Mouse (Mus musculus) cerebellum, adult 2 months (tissue): ENCODE measurements around the gene Alg1. TPM values are rescaled to one million over a fixed set of nuclear protein-coding genes. Genes with fewer than 3 reads are reported as not detected.
"Not testable (repeated sequence)": the region's sequence is repeated elsewhere in the genome, so short reads cannot be mapped to it uniquely, and the experiment has no call there.

Experiments
- DNase-seq, 2 experiments: peaks; one replicate each; pipeline ENCODE4 v3.0.0; 2021
- H3K27ac ChIP-seq: fragments of 200-500 bp; 2 replicates; pipeline ENCODE4 v1.5.1; 2012; ENCODE audit warnings: low read length, control low read depth, inconsistent platforms; ENCODE audit not compliant: insufficient read depth
- H3K27me3 ChIP-seq: fragments of 200-500 bp; 2 replicates; pipeline ENCODE4 v1.6.1; 2012; ENCODE audit warnings: inconsistent platforms, mild to moderate bottlenecking, low read length, moderate library complexity; ENCODE audit not compliant: control insufficient read depth, insufficient read depth
- H3K4me1 ChIP-seq: fragments of 200-500 bp; 2 replicates; pipeline ENCODE4 v1.6.1; 2011; ENCODE audit warnings: low read length; ENCODE audit not compliant: control insufficient read depth, insufficient read depth
- H3K4me3 ChIP-seq: fragments of 200-500 bp; replicated peaks from 2 replicates; pipeline ENCODE3; 2011; ENCODE audit warnings: mild to moderate bottlenecking, low read depth, low read length, control low read depth; ENCODE audit not compliant: insufficient read depth
- CTCF ChIP-seq: fragments of 200-500 bp; IDR thresholded peaks from 2 replicates; pipeline ENCODE4 v1.5.1; 2011; ENCODE audit warnings: low read depth, mild to moderate bottlenecking, control low read depth, low read length, moderate library complexity, borderline replicate concordance; ENCODE audit not compliant: insufficient read depth
- POLR2A ChIP-seq: fragments of 200-500 bp; IDR thresholded peaks from 2 replicates; pipeline ENCODE4 v1.6.1; 2011; ENCODE audit warnings: low read length, control low read depth, borderline replicate concordance; ENCODE audit not compliant: insufficient read depth
- WGBS: fragments of 180-500 bp; shearing (Covaris S2); methylation state at CpG from one replicate; pipeline ENCODE4 v1.1.7; 2018; 5-methylcytosine and 5-hydroxymethylcytosine counted together
- polyA plus RNA-seq: library from polyadenylated mRNA; depleted of rRNA; stranded (reverse); fragments of >200 nt; gene quantifications from 2 replicates; pipeline ENCODE4 v1.2.3, GENCODE M21; 2012

Alg1 gene
- polyA plus RNA-seq, 1 experiment = 65.3 TPM

GRCm38 (mm10) chr16:5217341-5218133, 15.9 kb upstream of the Alg1 start:
- no peak overlapping the region for H3K4me3 ChIP-seq
- no peaks in the 10 kb centered on the region; the same call in 1 of the 2 replicates for H3K27me3 ChIP-seq
- 28% methylated on average over 5 of the region's 5 CpGs for WGBS
- H3K27ac ChIP-seq = no peak overlapping the region
- no peaks in the 10 kb centered on the region for H3K4me1 ChIP-seq
- no peak for TF ChIP-seq POLR2A
- no peak for TF ChIP-seq CTCF
- no peak for DNase-seq

DNA sequence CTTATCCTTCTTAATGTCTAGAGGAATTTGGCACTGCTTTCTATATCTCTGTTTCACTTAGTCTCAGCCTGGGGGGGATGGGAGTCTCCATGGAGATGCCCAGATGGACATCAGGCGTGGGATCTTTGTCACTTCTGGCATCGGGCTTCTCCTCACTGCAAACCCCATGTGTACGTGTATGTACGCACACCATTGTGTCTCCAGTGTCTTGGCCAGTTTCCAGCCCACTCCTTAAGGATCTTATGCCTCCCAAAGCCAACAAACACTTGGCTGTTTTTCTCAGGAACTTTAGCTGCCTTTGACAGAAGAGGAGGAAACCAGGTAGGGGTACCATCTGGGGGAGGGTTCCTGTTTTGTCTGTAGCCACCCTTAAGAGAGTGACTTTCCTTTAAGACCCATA, 12.0 kb upstream of the Alg1 start:
- TF ChIP-seq CTCF (no peak), POLR2A (no peak)
- Histone ChIP-seq H3K27me3 (no peaks in the 10 kb centered on the region; the same call in 1 of the 2 replicates), H3K27ac (no peak overlapping the region), H3K4me3 (no peak overlapping the region), H3K4me1 (no peaks in the 10 kb centered on the region)
- 7% methylated on average over 4 of the region's 4 CpGs for WGBS
- DNase-seq = no peak

DNA sequence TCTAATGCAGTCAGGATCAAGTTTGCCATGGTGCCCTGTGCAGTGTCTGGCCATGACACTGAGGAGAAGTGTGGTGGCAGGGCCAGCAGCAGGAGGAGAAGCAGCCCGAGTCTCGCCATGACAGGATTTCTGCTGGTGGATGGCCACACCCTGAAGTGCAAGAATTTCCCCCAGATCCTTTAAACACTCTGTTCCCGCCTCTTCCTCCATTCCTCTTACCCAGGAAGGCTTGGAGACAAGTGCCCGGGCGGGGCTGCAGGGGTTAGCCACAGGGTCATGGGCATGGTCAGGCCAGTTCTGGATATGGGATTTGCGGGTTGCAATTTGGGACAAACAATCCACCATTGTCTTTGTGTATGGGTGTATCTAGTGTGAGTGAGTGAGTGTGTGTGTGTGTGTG, 11.3 kb upstream of the Alg1 start, which contains the start of gene AU021092:
TSS of gene AU021092 (minus strand) at position 160 of the 400 bp plus-strand sequence.
- no peak for DNase-seq
- TF ChIP-seq POLR2A (no peak), CTCF (no peak)
- Histone ChIP-seq H3K27me3 (no peaks in the 10 kb centered on the region; the same call in 1 of the 2 replicates), H3K4me1 (no peaks in the 10 kb centered on the region), H3K4me3 (no peak within 1 kb of the TSS), H3K27ac (no peak within 1 kb of the TSS)
- 71% methylated on average over 6 of the region's 6 CpGs for WGBS

DNA sequence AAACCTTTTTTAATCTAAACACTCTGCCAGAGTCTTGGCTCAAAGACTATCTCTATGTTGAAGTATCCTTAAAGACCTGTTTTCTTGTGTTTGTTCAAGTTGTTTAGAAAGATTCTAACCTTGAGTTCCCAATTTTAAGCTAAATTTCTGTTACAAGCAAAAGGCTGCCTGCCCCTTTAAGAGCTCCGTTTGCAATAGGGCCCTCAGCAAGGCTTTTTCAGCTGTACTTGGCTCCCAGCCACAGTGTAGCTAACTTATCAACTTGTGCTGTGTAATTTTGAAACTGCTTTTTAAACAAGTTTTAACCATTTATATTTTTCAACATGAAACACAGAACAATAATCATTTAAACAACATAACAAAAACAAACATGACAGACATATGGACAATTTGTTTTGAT, 6.9 kb upstream of the Alg1 start:
- not testable (repeated sequence) for H3K4me3 ChIP-seq, H3K27me3 ChIP-seq, DNase-seq, H3K27ac ChIP-seq, H3K4me1 ChIP-seq
- 4% methylated on average over 1 of the region's 1 CpGs for WGBS

- not testable (repeated sequence) for H3K27me3 ChIP-seq, DNase-seq, H3K4me1 ChIP-seq, H3K27ac ChIP-seq, H3K4me3 ChIP-seq
- WGBS = 82% methylated on average over 19 of the region's 19 CpGs
Measured at GRCm38 (mm10) chr16:5227501-5227900, 5.9 kb upstream of the Alg1 start.

DNA sequence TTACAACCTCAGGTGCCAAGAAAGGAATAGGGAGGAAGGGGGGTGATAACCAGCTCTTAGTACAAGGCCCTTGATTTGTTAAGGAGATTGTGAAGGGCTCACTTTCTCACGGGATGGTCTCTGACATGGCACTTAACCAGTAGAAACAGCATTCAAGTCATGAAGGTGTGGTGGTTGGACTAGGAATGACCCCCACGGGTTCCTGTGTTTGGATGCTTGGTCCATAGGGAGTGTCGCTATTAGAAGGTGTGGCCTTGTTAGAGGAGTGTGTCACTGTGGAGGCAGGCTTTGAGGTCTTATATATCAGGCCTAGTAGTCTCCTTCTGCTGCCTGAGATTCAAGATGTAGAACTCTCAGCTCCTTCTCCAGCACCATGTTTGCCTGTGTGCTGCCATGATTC, 5.3 kb upstream of the Alg1 start:
- H3K27me3 ChIP-seq, H3K4me3 ChIP-seq, H3K4me1 ChIP-seq, DNase-seq, H3K27ac ChIP-seq: not testable (repeated sequence)
- 87% methylated on average over 3 of the region's 3 CpGs for WGBS

GRCm38 (mm10) chr16:5232982-5233381, 439 bp upstream of the Alg1 start:
- TF ChIP-seq CTCF = no peak
- no peak for TF ChIP-seq POLR2A
- H3K27ac ChIP-seq = no peak overlapping the region
- 71% methylated on average over 4 of the region's 4 CpGs for WGBS
- H3K27me3 ChIP-seq = no peaks in the 10 kb centered on the region
- H3K4me3 ChIP-seq = peak overlapping the region; percentile 60
- 0 out of 2 replicates have a peak, but pooled peaks cover 3% of the 10 kb centered on the region for H3K4me1 ChIP-seq
- no peak for DNase-seq

DNA sequence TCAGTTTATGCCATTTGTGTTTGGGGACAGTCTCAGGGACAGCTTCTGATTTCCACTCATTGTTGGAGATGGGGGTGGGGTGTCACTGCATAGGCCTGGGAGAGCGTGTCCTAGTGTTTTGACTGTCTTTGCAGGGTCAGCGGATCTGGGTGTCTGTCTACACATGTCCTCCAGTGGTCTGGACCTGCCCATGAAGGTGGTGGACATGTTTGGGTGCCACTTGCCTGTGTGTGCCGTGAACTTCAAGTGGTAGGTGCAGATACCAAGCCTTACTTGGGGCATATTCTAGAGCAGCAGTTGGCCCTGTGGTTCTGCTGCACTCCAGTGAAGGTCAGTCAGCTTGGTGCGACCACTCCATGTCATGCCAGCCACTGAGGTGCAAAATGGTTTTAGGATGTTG, 8.9 kb downstream of the Alg1 start:
- Histone ChIP-seq H3K4me1 (no peaks in the 10 kb centered on the region), H3K27ac (no peak overlapping the region), H3K4me3 (no peak overlapping the region), H3K27me3 (no peaks in the 10 kb centered on the region)
- no peak for DNase-seq
- TF ChIP-seq POLR2A (no peak), CTCF (no peak)
- 93% methylated on average over 4 of the region's 4 CpGs for whole genome bisulfite sequencing
